Mouse (Mus musculus): ENCODE results near the gene Kif3b.
"Not testable (repeated sequence)": the region's sequence is repeated elsewhere in the genome, so short reads cannot be mapped to it uniquely, and the experiment has no call there.

Kif3b gene

GRCm38 (mm10) chr2:153290938-153291928 is at the start of gene Kif3b:
Kif3b (plus strand) TSS chr2:153291413.
- DNase-seq (ENCODE audit: low read depth, low spot score), result peak; percentile 86

GRCm38 (mm10) chr2:153242156-153242555 is 49.1 kb upstream of the Kif3b start:
- no peak for DNase-seq (ENCODE audit: low read depth, low spot score)

DNA sequence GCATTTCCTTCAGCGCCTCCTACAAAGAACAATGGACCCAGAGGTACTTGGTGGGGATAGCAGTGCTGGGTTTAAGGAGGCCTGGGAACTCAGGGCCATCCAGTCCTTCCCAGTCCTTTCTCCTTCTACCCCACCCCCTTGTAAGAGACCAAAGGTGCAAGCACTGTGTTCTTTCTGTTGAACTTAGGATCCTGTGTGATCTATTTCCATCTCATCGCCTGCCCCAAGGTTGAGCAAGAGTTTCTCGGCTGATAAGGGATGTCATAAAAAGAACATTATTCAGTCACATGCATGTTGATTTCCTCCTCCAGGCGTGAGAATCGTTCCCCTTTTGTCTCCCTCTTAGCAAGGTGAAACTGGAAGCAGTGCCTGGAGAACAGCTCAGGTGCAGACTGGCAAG is 41.5 kb upstream of the Kif3b start:
- DNase-seq (ENCODE audit: low read depth, low spot score), result no peak

- no peak for DNase-seq (ENCODE audit: low read depth, low spot score)
These were observed 34.6 kb upstream of the Kif3b start for GRCm38 (mm10) chr2:153256604-153257003.

DNA sequence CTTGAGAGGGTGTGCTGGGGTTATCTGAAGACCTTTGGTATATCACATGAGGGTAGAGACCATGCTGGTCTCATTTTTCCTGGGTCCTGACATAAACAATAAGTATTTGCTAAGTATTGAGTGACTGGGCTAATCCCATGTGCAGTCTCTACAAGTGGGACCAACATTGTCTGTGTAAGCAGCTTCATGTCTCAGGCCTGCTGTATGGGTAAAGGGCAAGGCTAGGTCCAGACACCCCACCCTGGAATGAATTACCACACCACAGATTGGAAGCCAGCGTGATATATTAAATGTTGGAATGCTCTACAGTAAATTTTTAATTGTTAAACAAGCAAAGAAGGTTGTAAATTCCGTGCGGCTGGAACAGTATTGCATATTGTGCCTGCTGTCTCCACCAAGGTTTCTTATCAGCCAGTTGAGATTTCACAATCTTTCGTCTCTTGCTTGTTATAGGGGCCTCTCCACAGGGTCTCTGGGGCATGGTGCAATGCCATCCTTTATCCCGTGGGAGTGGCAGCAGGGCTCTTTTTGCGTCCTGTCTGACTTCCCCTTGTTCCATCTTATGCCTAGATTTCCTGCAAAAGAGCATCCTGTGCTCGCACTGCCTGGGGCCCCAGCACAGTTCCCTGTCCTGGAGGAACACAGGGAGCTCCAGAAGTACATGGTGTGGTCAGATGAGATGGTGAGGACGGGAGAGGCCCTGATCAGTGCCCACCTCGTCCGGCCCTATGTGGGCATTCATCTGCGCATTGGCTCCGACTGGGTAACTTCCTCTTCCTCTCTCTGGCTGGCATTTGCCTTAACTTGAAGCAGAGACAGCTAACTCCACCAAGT is 32.0 kb upstream of the Kif3b start:
- no peak for DNase-seq (ENCODE audit: low read depth, low spot score)

DNA sequence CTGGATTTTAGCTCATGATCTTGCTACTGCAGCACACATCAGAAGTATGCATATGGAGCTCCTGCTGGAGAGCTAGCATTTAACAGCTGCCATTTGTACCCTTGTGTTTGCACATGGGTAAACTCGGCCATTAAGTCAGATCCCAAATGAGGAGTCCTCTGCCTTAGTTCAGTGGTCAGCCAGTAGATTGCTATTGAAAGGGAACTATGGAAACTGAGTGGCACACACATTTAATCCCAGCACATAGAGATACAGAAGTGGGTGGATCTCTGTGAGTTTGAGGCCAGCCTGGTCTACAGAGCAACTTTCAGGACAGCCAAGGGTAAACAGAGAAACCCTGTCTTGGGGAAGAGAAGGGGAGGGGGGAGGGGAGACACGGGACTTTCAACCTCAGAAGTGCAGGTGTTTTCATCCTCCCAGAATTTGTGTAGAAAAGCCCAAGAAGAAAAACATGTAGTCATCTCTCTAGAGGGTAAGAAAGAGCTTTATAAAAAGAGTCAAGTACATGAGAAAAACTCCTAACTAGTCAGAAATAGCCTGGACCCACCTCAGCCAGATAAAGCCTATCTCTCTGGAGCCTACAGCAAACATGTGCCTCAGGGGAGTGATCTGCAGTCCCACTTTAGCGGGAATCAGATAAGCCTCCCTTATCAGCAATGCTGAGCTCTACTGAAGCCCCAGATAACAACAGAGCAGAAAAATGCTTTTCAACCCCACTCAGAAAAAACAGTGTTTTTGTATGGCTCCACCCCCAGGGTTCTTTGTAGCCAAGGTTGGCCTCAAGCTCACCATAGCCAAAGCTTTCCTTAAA is 31.1 kb upstream of the Kif3b start:
- DNase-seq (ENCODE audit: low read depth, low spot score), result no peak

GRCm38 (mm10) chr2:153263053-153263452 is 28.2 kb upstream of the Kif3b start:
- no peak for DNase-seq (ENCODE audit: low read depth, low spot score)

DNA sequence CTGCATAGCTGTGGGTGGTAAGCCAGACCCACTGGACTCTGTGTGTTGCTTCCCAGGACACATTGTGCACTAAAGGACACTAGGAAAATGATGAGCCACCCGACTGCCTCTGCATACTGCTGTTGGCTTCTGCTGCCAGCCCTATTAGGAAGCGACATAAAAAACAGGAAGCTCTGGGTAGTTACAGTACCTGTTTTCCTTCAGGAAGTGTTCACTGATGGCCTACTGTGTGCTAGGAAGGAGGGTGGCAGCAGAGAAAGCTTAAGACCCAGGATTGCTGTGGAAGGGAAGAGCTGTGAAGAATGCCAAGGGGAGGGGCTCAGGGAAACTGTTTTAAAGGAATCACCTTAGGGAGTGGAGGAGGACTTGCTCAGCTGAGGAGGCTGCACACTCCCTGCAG is 23.9 kb upstream of the Kif3b start:
- DNase-seq (ENCODE audit: low read depth, low spot score), result no peak

GRCm38 (mm10) chr2:153270231-153270915 is 20.8 kb upstream of the Kif3b start:
- not testable (repeated sequence) for DNase-seq (ENCODE audit: low read depth, low spot score)

DNA sequence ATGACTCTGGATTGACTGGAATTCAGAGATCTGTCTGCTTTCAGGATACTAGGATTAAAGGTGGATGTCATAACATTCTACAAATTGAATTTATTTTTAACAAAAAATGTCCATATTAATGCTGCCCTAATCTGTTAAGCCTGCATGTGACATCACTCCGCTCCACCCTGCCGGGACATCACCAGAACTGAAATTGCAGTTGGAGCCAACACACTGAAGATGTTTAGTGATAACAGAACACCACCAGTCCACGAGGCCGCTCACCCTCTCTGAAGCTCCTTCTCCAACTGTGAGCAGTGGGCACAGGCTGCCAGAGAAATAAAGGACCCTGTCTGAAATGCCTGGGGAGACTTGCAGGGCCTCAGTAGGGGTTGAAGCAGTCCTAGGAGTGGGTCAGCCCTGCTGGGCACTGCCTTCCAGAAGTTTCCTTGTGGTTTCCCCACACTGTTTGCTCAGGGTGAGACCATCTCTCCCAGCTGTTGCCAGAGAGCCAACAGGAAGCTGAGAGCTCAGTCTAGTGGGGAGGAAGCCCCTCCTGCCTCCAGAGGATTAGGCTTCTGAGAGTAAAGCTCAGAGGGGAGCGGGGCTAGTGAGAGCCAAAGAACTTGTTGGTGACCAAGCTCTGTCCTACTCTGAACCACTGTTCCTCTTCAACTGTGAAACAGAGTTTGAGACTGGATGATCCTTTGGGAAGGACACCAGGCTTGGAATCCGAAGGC is 16.9 kb upstream of the Kif3b start:
- DNase-seq (ENCODE audit: low read depth, low spot score), result not testable (repeated sequence)

DNA sequence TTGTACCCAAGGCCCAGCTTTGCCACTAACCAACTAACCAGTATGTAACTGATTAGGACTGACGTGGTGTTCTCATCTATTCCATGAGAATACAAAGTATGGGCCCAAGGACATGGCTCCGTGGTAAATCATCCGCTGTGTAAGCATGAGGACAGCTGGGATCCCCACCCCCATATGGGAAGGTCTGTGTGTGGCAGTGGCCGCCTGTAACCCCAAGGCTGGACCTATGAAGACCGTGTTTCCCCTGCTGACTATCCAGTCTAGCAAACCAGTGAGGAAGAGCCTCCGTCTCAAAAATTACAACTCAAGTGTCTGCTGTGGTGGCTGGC is 16.3 kb upstream of the Kif3b start:
- no peak for DNase-seq (ENCODE audit: low read depth, low spot score)

- not testable (repeated sequence) for DNase-seq (ENCODE audit: low read depth, low spot score)
These were observed 15.6 kb upstream of the Kif3b start for GRCm38 (mm10) chr2:153275577-153275976.

DNA sequence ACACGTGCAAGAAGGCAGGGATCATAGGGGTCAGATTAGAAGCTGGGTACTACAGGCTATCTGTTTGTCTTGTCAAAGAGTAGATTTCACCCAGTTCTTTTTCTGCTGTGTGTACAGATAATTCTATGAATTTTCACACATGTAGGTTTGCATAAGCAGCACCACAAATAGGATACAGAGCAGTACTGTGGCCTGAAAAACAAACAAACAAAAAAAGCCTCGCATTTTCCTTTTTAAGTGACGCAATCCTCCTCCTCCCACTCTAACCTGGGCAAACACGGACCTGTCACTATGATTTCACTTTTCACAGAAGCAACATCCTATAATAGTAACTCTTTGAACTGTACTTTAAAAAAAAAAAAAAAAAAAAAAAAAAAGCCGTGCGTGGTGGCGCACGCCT is 14.8 kb upstream of the Kif3b start:
- no peak for DNase-seq (ENCODE audit: low read depth, low spot score)

DNA sequence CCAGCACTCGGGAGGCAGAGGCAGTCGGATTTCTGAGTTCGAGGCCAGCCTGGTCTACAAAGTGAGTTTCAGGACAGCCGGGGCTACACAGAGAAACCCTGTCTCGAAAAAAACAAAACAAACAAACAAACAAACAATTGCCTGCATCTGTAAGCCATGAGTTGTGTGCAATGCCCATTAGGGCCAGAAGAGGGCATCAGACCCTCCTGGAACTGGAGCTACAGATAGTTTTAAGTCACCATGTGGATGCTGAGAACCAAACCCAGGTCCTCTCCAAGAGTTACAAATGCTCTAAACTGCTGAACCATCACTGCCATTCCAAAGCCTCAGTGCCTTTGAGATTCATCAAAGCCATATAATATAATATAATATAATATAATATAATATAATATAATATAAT is 14.4 kb upstream of the Kif3b start:
- DNase-seq (ENCODE audit: low read depth, low spot score), result not testable (repeated sequence)

DNA sequence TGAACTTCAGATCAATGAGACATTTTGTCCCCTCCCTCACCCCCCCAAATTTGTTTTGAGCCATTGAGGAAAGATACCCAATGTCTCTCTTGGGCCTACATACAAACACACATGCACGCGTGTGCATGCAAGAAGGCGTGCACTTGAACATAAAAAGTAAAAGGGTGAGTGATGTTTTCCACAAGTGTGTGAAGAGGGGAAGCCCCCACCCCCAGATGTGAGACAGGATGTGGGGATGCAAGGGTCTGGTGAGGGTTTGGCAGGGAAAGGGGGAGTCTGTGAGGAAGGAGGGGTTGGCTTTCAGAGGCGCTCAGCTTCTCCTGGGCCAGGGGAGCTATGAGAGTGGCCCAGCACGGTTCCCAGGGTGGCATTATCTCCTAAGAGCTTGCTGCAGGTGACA is 12.9 kb upstream of the Kif3b start:
- no peak for DNase-seq (ENCODE audit: low read depth, low spot score)

GRCm38 (mm10) chr2:153283919-153284318 is 7.3 kb upstream of the Kif3b start:
- DNase-seq (ENCODE audit: low read depth, low spot score), result no peak

DNA sequence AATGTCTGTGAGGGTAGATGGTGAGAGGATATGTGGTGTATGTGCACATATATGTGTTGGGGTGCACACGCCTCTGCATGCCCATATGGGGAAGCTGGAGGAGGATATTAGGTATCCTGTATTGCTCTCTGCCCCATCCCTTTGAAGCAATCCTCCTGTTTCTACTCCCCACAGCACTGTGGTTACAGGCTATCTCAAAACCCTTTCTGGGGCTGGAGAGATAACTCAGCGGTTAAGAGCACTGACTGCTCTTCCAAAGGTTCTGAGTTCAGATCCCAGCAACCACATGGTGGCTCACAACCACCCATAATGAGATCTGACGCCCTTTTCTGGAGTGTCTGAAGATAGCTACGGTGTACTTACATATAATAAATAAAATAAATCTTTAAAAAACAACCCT is 4.7 kb upstream of the Kif3b start:
- no peak for DNase-seq (ENCODE audit: low read depth, low spot score)

DNA sequence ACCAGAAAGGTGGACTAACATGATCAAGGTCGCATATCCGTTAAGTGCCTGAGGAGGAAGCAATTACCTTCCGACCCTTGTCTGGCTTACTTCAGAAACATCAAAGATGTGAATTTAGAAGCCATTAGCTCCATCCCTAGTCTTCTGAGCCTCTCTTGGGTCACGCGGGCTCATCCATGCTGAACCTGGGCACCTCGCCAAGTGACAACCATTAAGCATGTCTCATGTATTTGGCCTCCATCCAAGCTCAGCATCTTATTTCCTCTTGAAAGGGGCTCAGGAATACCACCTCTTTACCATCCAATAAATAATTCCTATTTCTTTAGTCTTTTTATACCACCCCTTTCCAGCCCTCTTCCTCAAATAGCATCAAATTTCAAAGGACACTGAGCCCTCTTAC is 3.4 kb upstream of the Kif3b start:
- DNase-seq (ENCODE audit: low read depth, low spot score), result no peak

DNA sequence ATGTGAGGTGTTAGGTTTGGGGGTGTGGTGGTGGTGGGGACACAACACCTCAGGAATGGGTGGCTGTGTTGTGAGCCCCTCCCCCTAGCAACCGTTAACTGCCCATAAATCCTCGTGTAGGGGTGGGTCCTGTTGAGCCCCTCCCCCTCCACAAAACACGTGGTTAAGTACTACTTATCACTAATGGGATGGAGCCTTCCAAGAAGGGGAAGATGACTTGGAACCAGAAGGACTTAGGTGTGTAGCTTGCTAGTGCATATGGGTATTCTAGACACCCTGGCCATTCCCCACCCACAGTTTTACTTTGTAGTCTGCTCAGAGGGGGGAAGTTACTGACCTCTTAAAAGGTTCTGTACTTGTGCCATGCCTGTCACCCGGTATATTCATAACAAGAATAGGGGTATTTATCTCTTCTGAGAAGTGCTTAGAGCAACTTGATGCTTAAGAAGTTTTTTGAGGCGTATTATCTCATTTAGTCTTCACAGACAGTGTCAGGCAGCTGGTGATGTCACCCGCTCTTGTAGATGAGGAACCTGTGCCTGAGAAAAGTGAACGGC is 1.2 kb downstream of the Kif3b start:
- DNase-seq (ENCODE audit: low read depth, low spot score), result no peak

DNA sequence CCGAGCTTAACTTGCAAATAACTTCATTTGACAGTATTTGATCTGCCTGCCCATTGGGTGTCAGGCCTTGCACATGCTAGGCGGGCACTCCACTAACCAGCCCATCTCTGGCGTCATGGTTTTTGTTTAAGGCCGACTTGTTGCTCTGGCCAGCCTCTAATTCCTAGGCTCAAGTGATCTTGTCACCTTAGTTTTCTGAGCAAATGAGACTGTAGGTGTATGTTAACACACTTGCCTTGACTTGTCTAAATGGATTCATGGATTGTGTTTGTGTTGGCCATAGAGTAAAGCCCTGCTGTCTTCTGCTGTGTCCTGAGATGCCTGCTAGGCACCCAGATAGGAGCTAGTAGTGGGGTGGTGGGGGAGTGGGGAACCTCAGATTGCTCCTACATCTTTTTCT is 4.0 kb downstream of the Kif3b start:
- DNase-seq (ENCODE audit: low read depth, low spot score), result no peak
